7 mouse cellular contexts compared by ENCODE assay signal in genomic region chrX:101222796-101223162, GRCm38 (mm10). TPM values are rescaled to one million over a fixed set of nuclear protein-coding genes. Genes with fewer than 3 reads are reported as not detected.
DNase-seq lines count a peak whose midpoint lies in the region; ATAC-seq lines count a peak whose summit lies in the region.

No protein-coding gene starts in this region.

- H3K4me3 ChIP-seq in megakaryocyte, embryonic 14.5 days (replicated peaks), result peak overlapping the region; percentile 94
- peak overlapping the region; percentile 59 for H3K4me3 ChIP-seq in forebrain, embryonic 12.5 days (replicated peaks)
- peak overlapping the region; percentile 54 for H3K4me3 ChIP-seq in limb, embryonic 13.5 days
- peak overlapping the region; percentile 45 for H3K4me3 ChIP-seq in stomach, embryonic 14.5 days (ENCODE audit: low read depth, low read length)

- H3K4me2 ChIP-seq in forebrain, embryonic 12.5 days, result peak overlapping the region; percentile 50
- peak overlapping the region; percentile 63 for H3K4me2 ChIP-seq in limb, embryonic 13.5 days (replicated peaks)
- H3K4me2 ChIP-seq in stomach, embryonic 14.5 days (replicated peaks; ENCODE audit: low read depth, low read length), result peak overlapping the region; percentile 39

- peaks cover 5% of the 10 kb centered on the region for H3K36me3 ChIP-seq in megakaryocyte, embryonic 14.5 days (replicated peaks; ENCODE audit: low read length)
- H3K36me3 ChIP-seq in forebrain, embryonic 12.5 days (replicated peaks), result no peaks in the 10 kb centered on the region
- no peaks in the 10 kb centered on the region for H3K36me3 ChIP-seq in limb, embryonic 13.5 days
- H3K36me3 ChIP-seq in stomach, embryonic 14.5 days (ENCODE audit: control insufficient read depth, insufficient read depth, low read length), result no peaks in the 10 kb centered on the region

- peak overlapping the region; percentile 69; the same call in 1 of the 2 replicates for H3K27ac ChIP-seq in forebrain, embryonic 12.5 days
- H3K27ac ChIP-seq in limb, embryonic 13.5 days, result peak overlapping the region; percentile 29; the same call in 1 of the 2 replicates
- H3K27ac ChIP-seq in stomach, embryonic 14.5 days (ENCODE audit: low read length), result 0 out of 2 replicates have a peak overlapping the region, but pooled peaks have one; percentile 27

- H3K9me3 ChIP-seq in megakaryocyte, embryonic 14.5 days, result no peaks in the 10 kb centered on the region
- no peaks in the 10 kb centered on the region for H3K9me3 ChIP-seq in forebrain, embryonic 12.5 days
- H3K9me3 ChIP-seq in limb, embryonic 13.5 days, result no peaks in the 10 kb centered on the region
- H3K9me3 ChIP-seq in stomach, embryonic 14.5 days (ENCODE audit: control insufficient read depth, low read depth, low read length), result no peaks in the 10 kb centered on the region

- no peak overlapping the region for H3K9ac ChIP-seq in forebrain, embryonic 12.5 days
- no peak overlapping the region for H3K9ac ChIP-seq in limb, embryonic 13.5 days
- no peak overlapping the region; the same call in 1 of the 2 replicates for H3K9ac ChIP-seq in stomach, embryonic 14.5 days (replicated peaks; ENCODE audit: low read depth, low read length)

- no peaks in the 10 kb centered on the region for H3K4me1 ChIP-seq in megakaryocyte, embryonic 14.5 days
- peaks cover 7% of the 10 kb centered on the region; the same call in 1 of the 2 replicates for H3K4me1 ChIP-seq in forebrain, embryonic 12.5 days
- no peaks in the 10 kb centered on the region for H3K4me1 ChIP-seq in limb, embryonic 13.5 days
- no peaks in the 10 kb centered on the region for H3K4me1 ChIP-seq in stomach, embryonic 14.5 days (ENCODE audit: control insufficient read depth, insufficient read depth, low read length)

- no peak for DNase-seq in embryo, embryonic 10.5 days (ENCODE audit: low spot score)
- DNase-seq in right cerebral cortex, adult 18-20 months, result no peak

- ATAC-seq in megakaryocyte, adult 5-6 weeks (ENCODE audit: poor library complexity, severe bottlenecking), result no peak
- no peak for ATAC-seq in forebrain, embryonic 12.5 days (ENCODE audit: low FRiP score)
- peak; percentile 29; the same call in 1 of the 2 replicates for ATAC-seq in limb, embryonic 13.5 days (ENCODE audit: low FRiP score, low read depth)
- ATAC-seq in stomach, embryonic 14.5 days (ENCODE audit: insufficient number of reproducible peaks, insufficient read depth, low FRiP score, low read depth), result no peak

- 35% methylated on average over 7 of the region's 7 CpGs for WGBS in forebrain, embryonic 12.5 days
- 38% methylated on average over 7 of the region's 7 CpGs for WGBS in limb, embryonic 13.5 days
- 33% methylated on average over 7 of the region's 7 CpGs for WGBS in stomach, embryonic 14.5 days

- H3K27me3 ChIP-seq in megakaryocyte, embryonic 14.5 days (replicated peaks), result peaks cover 9% of the 10 kb centered on the region
- peaks cover 22% of the 10 kb centered on the region; the same call in 1 of the 2 replicates for H3K27me3 ChIP-seq in forebrain, embryonic 12.5 days
- peaks cover 19% of the 10 kb centered on the region for H3K27me3 ChIP-seq in limb, embryonic 13.5 days
- no peaks in the 10 kb centered on the region for H3K27me3 ChIP-seq in stomach, embryonic 14.5 days (ENCODE audit: control insufficient read depth, insufficient read depth, low read length)

RNA-seq across cellular contexts. Expression of gene Snx12, which starts 0.4 kb away (rescaled TPM):
- polyA plus RNA-seq in megakaryocyte, embryonic 14.5 days (2012; ENCODE audit: insufficient read depth, low replicate concordance), result 11.0 and 17.3 TPM in 2 replicates
- total RNA-seq in megakaryocyte, adult 5-6 weeks (2015), result 32.4 and 36.3 TPM in 2 replicates
- 56.2 and 57.1 TPM in 2 replicates for total RNA-seq in megakaryocyte, adult 5-6 weeks (2017)
- 57.3 and 64.6 TPM in 2 replicates for polyA plus RNA-seq in forebrain, embryonic 12.5 days (2016; fragmentation: Nextera tagmentation; extraction: Ambion mirVana)
- polyA plus RNA-seq in limb, embryonic 13.5 days (2015; fragmentation: Nextera tagmentation; extraction: Ambion mirVana), result 50.4 and 54.3 TPM in 2 replicates
- 50.1 and 56.2 TPM in 2 replicates for polyA plus RNA-seq in stomach, embryonic 14.5 days (2014; fragmentation: Nextera tagmentation; extraction: Ambion mirVana)

RNA-seq across cellular contexts. Expression of gene Foxo4, which starts 31.5 kb away (rescaled TPM):
- polyA plus RNA-seq in megakaryocyte, embryonic 14.5 days (2012; ENCODE audit: insufficient read depth, low replicate concordance), result 4.0 and 6.7 TPM in 2 replicates
- 2.6 and 3.0 TPM in 2 replicates for total RNA-seq in megakaryocyte, adult 5-6 weeks (2015)
- 8.2 and 9.2 TPM in 2 replicates for total RNA-seq in megakaryocyte, adult 5-6 weeks (2017)
- polyA plus RNA-seq in forebrain, embryonic 12.5 days (2016; fragmentation: Nextera tagmentation; extraction: Ambion mirVana), result 1.3 and 1.9 TPM in 2 replicates
- 5.1 and 5.8 TPM in 2 replicates for polyA plus RNA-seq in limb, embryonic 13.5 days (2015; fragmentation: Nextera tagmentation; extraction: Ambion mirVana)
- 2.2 and 2.5 TPM in 2 replicates for polyA plus RNA-seq in stomach, embryonic 14.5 days (2014; fragmentation: Nextera tagmentation; extraction: Ambion mirVana)

RNA-seq across cellular contexts. Expression of gene Gm614, which starts 41.0 kb away (rescaled TPM):
- not detected in 2 replicates for polyA plus RNA-seq in megakaryocyte, embryonic 14.5 days (2012; ENCODE audit: insufficient read depth, low replicate concordance)
- total RNA-seq in megakaryocyte, adult 5-6 weeks (2015), result 1.0 TPM in 1 of 2 replicates, not detected in the other
- not detected in 2 replicates for total RNA-seq in megakaryocyte, adult 5-6 weeks (2017)
- polyA plus RNA-seq in forebrain, embryonic 12.5 days (2016; fragmentation: Nextera tagmentation; extraction: Ambion mirVana), result not detected in 2 replicates
- not detected in 2 replicates for polyA plus RNA-seq in limb, embryonic 13.5 days (2015; fragmentation: Nextera tagmentation; extraction: Ambion mirVana)
- not detected in 2 replicates for polyA plus RNA-seq in stomach, embryonic 14.5 days (2014; fragmentation: Nextera tagmentation; extraction: Ambion mirVana)

RNA-seq across cellular contexts. Expression of gene Il2rg, which starts 45.3 kb away (rescaled TPM):
- 11.0 and 35.1 TPM in 2 replicates for polyA plus RNA-seq in megakaryocyte, embryonic 14.5 days (2012; ENCODE audit: insufficient read depth, low replicate concordance)
- 47.4 and 60.1 TPM in 2 replicates for total RNA-seq in megakaryocyte, adult 5-6 weeks (2015)
- 35.2 and 64.5 TPM in 2 replicates for total RNA-seq in megakaryocyte, adult 5-6 weeks (2017)
- 2.0 TPM in 2 replicates for polyA plus RNA-seq in forebrain, embryonic 12.5 days (2016; fragmentation: Nextera tagmentation; extraction: Ambion mirVana)
- 9.4 and 9.5 TPM in 2 replicates for polyA plus RNA-seq in limb, embryonic 13.5 days (2015; fragmentation: Nextera tagmentation; extraction: Ambion mirVana)
- polyA plus RNA-seq in stomach, embryonic 14.5 days (2014; fragmentation: Nextera tagmentation; extraction: Ambion mirVana), result 8.8 and 11.1 TPM in 2 replicates

RNA-seq across cellular contexts. Expression of gene Gm20489, which starts 46.0 kb away (rescaled TPM):
- polyA plus RNA-seq in megakaryocyte, embryonic 14.5 days (2012; ENCODE audit: insufficient read depth, low replicate concordance), result 0.11 TPM in 1 of 2 replicates, not detected in the other
- not detected in 2 replicates for total RNA-seq in megakaryocyte, adult 5-6 weeks (2015)
- total RNA-seq in megakaryocyte, adult 5-6 weeks (2017), result not detected in 2 replicates
- not detected in 2 replicates for polyA plus RNA-seq in forebrain, embryonic 12.5 days (2016; fragmentation: Nextera tagmentation; extraction: Ambion mirVana)
- not detected in 2 replicates for polyA plus RNA-seq in limb, embryonic 13.5 days (2015; fragmentation: Nextera tagmentation; extraction: Ambion mirVana)
- not detected in 2 replicates for polyA plus RNA-seq in stomach, embryonic 14.5 days (2014; fragmentation: Nextera tagmentation; extraction: Ambion mirVana)
